Mouse (Mus musculus) CH12.LX (cell line): Measurements from ENCODE around the gene Kcnk7. TPM values are rescaled to one million over a fixed set of nuclear protein-coding genes. Genes with fewer than 3 reads are reported as not detected.

Experiments
- DNase-seq: peaks from one replicate; pipeline ENCODE4 v3.0.0-alpha.2; 2013; ENCODE audit errors: extremely low read depth
- H3K27ac ChIP-seq: 2 replicates; pipeline ENCODE4 v1.5.1; 2012; ENCODE audit warnings: low read depth, mild to moderate bottlenecking, control low read depth, moderate library complexity; ENCODE audit not compliant: insufficient read depth
- H3K27me3 ChIP-seq: replicated peaks from 2 replicates; pipeline ENCODE3; 2012; ENCODE audit warnings: inconsistent platforms
- H3K36me3 ChIP-seq, 2 experiments: replicated peaks in 1 of 2; 2 replicates each; pipeline versions ENCODE3 to v1.6.1; 2012; ENCODE audit warnings: inconsistent platforms in 1 of 2, low read length in 1 of 2, mild to moderate bottlenecking in 1 of 2, mixed read lengths in 1 of 2, moderate library complexity in 1 of 2; ENCODE audit not compliant: control insufficient read depth in 1 of 2, insufficient read depth in 1 of 2
- H3K4me1 ChIP-seq, 2 experiments: 2 replicates each; pipeline ENCODE4 v1.6.1; 2012; ENCODE audit warnings: inconsistent platforms in 1 of 2, moderate library complexity in 1 of 2; ENCODE audit not compliant: insufficient read depth in 2 of 2, control insufficient read depth in 1 of 2
- H3K4me2 ChIP-seq: 2 replicates; pipeline ENCODE4 v1.6.1; 2012; ENCODE audit warnings: low read depth, mild to moderate bottlenecking, control low read depth; ENCODE audit not compliant: poor library complexity, insufficient read depth, severe bottlenecking
- H3K4me3 ChIP-seq, 3 experiments: fragments of 150-350 bp in 1 of 3; sonication (generic) in 1 of 3; replicated peaks in 1 of 3; 2 replicates each; pipeline versions ENCODE3 to v1.5.1; 2011 to 2012; ENCODE audit warnings: low read depth in 2 of 3, low read length in 2 of 3, mild to moderate bottlenecking in 2 of 3, moderate library complexity in 2 of 3, control low read depth in 1 of 3, improper control_type of control experiment in 1 of 3, inconsistent platforms in 1 of 3, mixed read lengths in 1 of 3; ENCODE audit not compliant: poor library complexity in 1 of 3
- H3K79me2 ChIP-seq: replicated peaks from 2 replicates; pipeline ENCODE4 v1.6.1; 2012; ENCODE audit warnings: mild to moderate bottlenecking, moderate library complexity; ENCODE audit not compliant: control insufficient read depth, poor library complexity, insufficient read depth, severe bottlenecking; ENCODE audit errors: extremely low read depth
- H3K9ac ChIP-seq: 2 replicates; pipeline ENCODE4 v1.6.1; 2012; ENCODE audit warnings: low read depth, mild to moderate bottlenecking, control low read depth, moderate library complexity; ENCODE audit not compliant: insufficient read depth
- H3K9me3 ChIP-seq: replicated peaks from 2 replicates; pipeline ENCODE3; 2012; ENCODE audit warnings: low read length, inconsistent platforms, mixed read lengths
- BHLHE40 ChIP-seq: IDR thresholded peaks from 2 replicates; pipeline ENCODE4 v1.6.1; 2011; ENCODE audit warnings: mild to moderate bottlenecking, low read depth, low read length, improper control_type of control experiment
- CHD1 ChIP-seq: IDR thresholded peaks from 2 replicates; pipeline ENCODE4 v1.6.1; 2012; ENCODE audit warnings: low read depth, low read length, improper control_type of control experiment, inconsistent platforms
- CTCF ChIP-seq, 2 experiments: IDR thresholded peaks in 1 of 2; conservative IDR thresholded peaks in 1 of 2; 2 replicates each; pipeline ENCODE4 v1.5.1; 2011 to 2012; ENCODE audit warnings: low read depth in 2 of 2, low read length in 2 of 2, improper control_type of control experiment in 1 of 2, inconsistent platforms in 1 of 2, mild to moderate bottlenecking in 1 of 2, moderate library complexity in 1 of 2
- EP300 ChIP-seq: IDR thresholded peaks from 2 replicates; pipeline ENCODE4 v1.6.1; 2011; ENCODE audit warnings: low read length, improper control_type of control experiment
- ETS1 ChIP-seq: conservative IDR thresholded peaks from 2 replicates; pipeline ENCODE4 v1.6.1; 2012; ENCODE audit warnings: low read depth, mild to moderate bottlenecking, inconsistent platforms, low read length, improper control_type of control experiment, moderate library complexity
- GABPA ChIP-seq: IDR thresholded peaks from 2 replicates; pipeline ENCODE4 v1.6.1; 2012; ENCODE audit warnings: low read depth, low read length, improper control_type of control experiment, inconsistent platforms; ENCODE audit not compliant: insufficient replicate concordance
- HCFC1 ChIP-seq: IDR thresholded peaks from 2 replicates; pipeline ENCODE4 v1.6.1; 2012; ENCODE audit warnings: low read depth, mild to moderate bottlenecking, inconsistent platforms, low read length, improper control_type of control experiment
- IRF4 ChIP-seq: IDR thresholded peaks from 2 replicates; pipeline ENCODE4 v1.6.1; 2014; ENCODE audit warnings: low read depth, mild to moderate bottlenecking, inconsistent platforms, low read length, improper control_type of control experiment
- JUN ChIP-seq: IDR thresholded peaks from 2 replicates; pipeline ENCODE4 v1.6.1; 2011; ENCODE audit warnings: low read depth, mild to moderate bottlenecking, low read length, improper control_type of control experiment, moderate library complexity; ENCODE audit not compliant: insufficient read depth
- JUND ChIP-seq: conservative IDR thresholded peaks from 2 replicates; pipeline ENCODE4 v1.6.1; 2011; ENCODE audit warnings: low read depth, low read length, improper control_type of control experiment
- KAT2A ChIP-seq: IDR thresholded peaks from 2 replicates; pipeline ENCODE4 v1.6.1; 2012; ENCODE audit warnings: low read length, improper control_type of control experiment, inconsistent platforms; ENCODE audit not compliant: insufficient replicate concordance
- MAFK ChIP-seq: IDR thresholded peaks from 2 replicates; pipeline ENCODE4 v1.6.1; 2011; ENCODE audit warnings: low read length, improper control_type of control experiment; ENCODE audit not compliant: insufficient replicate concordance
- MAZ ChIP-seq: IDR thresholded peaks from 2 replicates; pipeline ENCODE4 v1.6.1; 2012; ENCODE audit warnings: low read depth, mild to moderate bottlenecking, inconsistent platforms, low read length, improper control_type of control experiment, moderate library complexity
- MEF2A ChIP-seq: IDR thresholded peaks from 2 replicates; pipeline ENCODE4 v1.6.1; 2014; ENCODE audit warnings: low read depth, mild to moderate bottlenecking, inconsistent platforms, low read length, improper control_type of control experiment, borderline replicate concordance
- MXI1 ChIP-seq: IDR thresholded peaks from 2 replicates; pipeline ENCODE4 v1.6.1; 2011; ENCODE audit warnings: mild to moderate bottlenecking, low read depth, low read length, improper control_type of control experiment
- MYC ChIP-seq: IDR thresholded peaks from 2 replicates; pipeline ENCODE4 v1.6.1; 2011; ENCODE audit warnings: low read depth, mild to moderate bottlenecking, improper control_type of control experiment, low read length
- NELFE ChIP-seq: IDR thresholded peaks from 2 replicates; pipeline ENCODE4 v1.6.1; 2011; ENCODE audit warnings: low read depth, low read length, improper control_type of control experiment
- NRF1 ChIP-seq: IDR thresholded peaks from 2 replicates; pipeline ENCODE4 v1.6.1; 2014; ENCODE audit warnings: low read depth, mild to moderate bottlenecking, inconsistent platforms, low read length, improper control_type of control experiment, moderate library complexity
- PAX5 ChIP-seq: IDR thresholded peaks from 2 replicates; pipeline ENCODE4 v1.6.1; 2012; ENCODE audit warnings: low read length, inconsistent platforms, mixed read lengths
- POLR2A ChIP-seq: IDR thresholded peaks from 2 replicates; pipeline ENCODE4 v1.6.1; 2011; ENCODE audit warnings: low read depth, mild to moderate bottlenecking, improper control_type of control experiment, low read length
- POLR2AphosphoS2 ChIP-seq: IDR thresholded peaks from 2 replicates; pipeline ENCODE4 v1.6.1; 2011; ENCODE audit warnings: low read depth, low read length, improper control_type of control experiment
- RAD21 ChIP-seq: IDR thresholded peaks from 2 replicates; pipeline ENCODE4 v1.6.1; 2011; ENCODE audit warnings: low read depth, mild to moderate bottlenecking, low read length, improper control_type of control experiment, moderate library complexity
- RCOR1 ChIP-seq: conservative IDR thresholded peaks from 2 replicates; pipeline ENCODE4 v1.6.1; 2012; ENCODE audit warnings: low read depth, mild to moderate bottlenecking, inconsistent platforms, low read length, improper control_type of control experiment
- SIN3A ChIP-seq: IDR thresholded peaks from 2 replicates; pipeline ENCODE4 v1.6.1; 2012; ENCODE audit warnings: low read length, improper control_type of control experiment, inconsistent platforms
- SMC3 ChIP-seq: IDR thresholded peaks from 2 replicates; pipeline ENCODE4 v1.6.1; 2011; ENCODE audit warnings: low read depth, low read length, improper control_type of control experiment
- TBP ChIP-seq: conservative IDR thresholded peaks from 2 replicates; pipeline ENCODE4 v1.6.1; 2011; ENCODE audit warnings: low read depth, low read length, improper control_type of control experiment
- ZNF384 ChIP-seq: IDR thresholded peaks from 2 replicates; pipeline ENCODE4 v1.6.1; 2012; ENCODE audit warnings: low read depth, low read length, improper control_type of control experiment, inconsistent platforms
- dilution Hi-C: fragments of 300-500 bp; cut with MboI; formaldehyde crosslinking; loops from 2 replicates; pipeline ENCODE4 v1.14.3; 2020; ENCODE audit warnings: low sequenced_read_pairs; ENCODE audit not compliant: extremely low pct_unique_long_range_greater_than_20kb, extremely low pct_ligation_motif_present
- in situ Hi-C: fragments of 300-500 bp; cut with MboI; formaldehyde crosslinking; loops from 3 replicates; pipeline ENCODE4 v1.14.3; 2019; ENCODE audit warnings: low sequenced_read_pairs, low pct_ligation_motif_present, low pct_unique_long_range_greater_than_20kb, mixed read lengths
- polyA plus RNA-seq: library from polyadenylated mRNA; unstranded; fragments of >175 nt; gene quantifications from 2 replicates; pipeline ENCODE4 v1.2.1, GENCODE M21; 2012; ENCODE audit warnings: low read depth; ENCODE audit not compliant: insufficient read length
- total RNA-seq, 2 experiments: library from RNA; depleted of rRNA; stranded (reverse); fragments of 300-350 nt in 1 of 2; fragments of >200 nt in 1 of 2; gene quantifications; 2 replicates each; pipeline ENCODE4 v1.2.3; 2012 to 2014

The Kcnk7 gene
- total and polyA plus RNA-seq, 3 experiments = 0.30 TPM; not detected in 2

DNA sequence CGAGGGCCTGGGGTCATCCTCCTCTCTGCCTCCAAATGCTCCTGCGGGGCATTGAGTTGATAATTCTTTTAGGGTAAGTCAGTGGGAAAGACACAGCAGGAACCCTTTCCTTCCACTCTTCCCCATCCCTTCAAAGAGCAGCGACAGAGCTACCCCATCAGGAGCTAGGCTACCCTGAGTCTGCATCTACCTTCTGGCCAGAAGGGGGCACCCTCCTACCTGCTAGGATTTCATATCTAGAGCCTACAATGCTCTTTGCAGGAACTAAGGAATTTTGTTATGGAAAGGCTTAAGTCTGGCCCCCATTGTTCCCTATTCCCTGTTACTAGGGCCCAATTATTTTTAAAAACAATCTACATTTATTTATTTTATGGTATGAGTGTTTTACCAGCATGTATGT lies 7.1 kb downstream of the Kcnk7 start:
- no peaks in the 10 kb centered on the region for H3K79me2 ChIP-seq
- no peaks in the 10 kb centered on the region for H3K27me3 ChIP-seq
- in situ Hi-C loops = no loop called here
- H3K4me1 ChIP-seq = peaks cover 21 to 46% of the 10 kb centered on the region in 2 experiments
- dilution Hi-C loops = no loop called here
- no peak overlapping the region for H3K9ac ChIP-seq
- no peak for TF ChIP-seq MAZ
- no peak for TF ChIP-seq MXI1
- TF ChIP-seq GABPA = no peak
- TF ChIP-seq ZNF384 = no peak
- no peak for TF ChIP-seq CHD1
- TF ChIP-seq RCOR1 = no peak
- no peak for TF ChIP-seq MEF2A
- no peak for TF ChIP-seq ETS1
- TF ChIP-seq JUN = no peak
- TF ChIP-seq SMC3 = peak; percentile 78
- no peak for TF ChIP-seq BHLHE40
- peak; percentile 54 to 84 for TF ChIP-seq CTCF (conservative IDR thresholded peaks at IDR 0.05 in 1 of 2, IDR thresholded peaks at IDR 0.05 in 1 of 2; ENCODE audit: low read depth in 2 of 2, low read length in 2 of 2)
- TF ChIP-seq SIN3A = no peak
- peak; percentile 76 for TF ChIP-seq RAD21
- TF ChIP-seq NELFE = no peak
- H3K36me3 ChIP-seq = peaks cover 46 to 91% of the 10 kb centered on the region in 2 experiments
- H3K4me2 ChIP-seq = no peak overlapping the region
- no peaks in the 10 kb centered on the region for H3K9me3 ChIP-seq
- no peak overlapping the region for H3K4me3 ChIP-seq
- no peak for DNase-seq
- H3K27ac ChIP-seq = no peak overlapping the region

DNA sequence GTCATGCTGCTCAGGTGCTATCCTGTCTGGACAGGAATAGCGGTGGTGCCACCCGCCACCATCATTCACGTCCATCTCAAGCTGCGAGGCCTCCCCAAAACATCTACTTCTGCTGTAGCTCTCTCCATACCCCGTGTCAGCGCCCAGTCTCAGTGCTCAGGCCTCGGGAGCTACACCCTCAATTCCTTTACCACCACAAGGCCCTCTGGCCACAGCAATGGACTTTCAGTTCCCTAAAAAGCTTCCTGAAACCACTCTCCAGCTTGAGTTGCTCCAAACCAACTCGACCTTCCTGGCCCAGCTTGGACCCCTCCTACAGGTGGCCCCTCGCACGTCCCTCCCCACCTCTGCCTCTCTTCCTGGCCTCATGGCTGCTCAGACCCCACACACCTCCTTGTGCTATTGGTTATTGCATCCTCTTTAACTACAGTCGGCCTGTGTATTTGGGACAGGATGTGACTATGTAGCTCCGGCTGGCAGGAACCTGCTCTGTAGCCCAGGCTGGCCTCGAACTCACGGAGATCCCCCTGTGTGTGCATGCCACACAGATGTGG lies 7.8 kb downstream of the Kcnk7 start:
- Histone ChIP-seq H3K4me2 (no peak overlapping the region), H3K27me3 (no peaks in the 10 kb centered on the region), H3K79me2 (no peaks in the 10 kb centered on the region), H3K36me3 (peaks cover 47 to 91% of the 10 kb centered on the region in 2 experiments), H3K9ac (no peak overlapping the region), H3K27ac (peak overlapping the region; percentile 57), H3K4me1 (peaks cover 21 to 46% of the 10 kb centered on the region in 2 experiments), H3K9me3 (no peaks in the 10 kb centered on the region), H3K4me3 (no peak overlapping the region)
- DNase-seq = no peak
- TF ChIP-seq NELFE = no peak
- no peak for TF ChIP-seq HCFC1
- peak; percentile 94 for TF ChIP-seq IRF4
- no peak for TF ChIP-seq PAX5
- TF ChIP-seq JUN = no peak
- TF ChIP-seq POLR2AphosphoS2 = no peak
- no peak for TF ChIP-seq ZNF384
- no peak for TF ChIP-seq POLR2A
- peak; percentile 50; the same call in 1 of the 2 replicates for TF ChIP-seq SIN3A
- 0 out of 2 replicates have a peak, but pooled peaks have one; percentile 20 for TF ChIP-seq MYC
- TF ChIP-seq KAT2A = 0 out of 2 replicates have a peak, but pooled peaks have one; percentile 21
- no peak for TF ChIP-seq SMC3
- TF ChIP-seq EP300 = peak; percentile 84
- no peak for TF ChIP-seq ETS1
- 0 out of 2 replicates have a peak, but pooled peaks have one; percentile 31 for TF ChIP-seq MAZ
- TF ChIP-seq MAFK = no peak
- no peak for TF ChIP-seq NRF1
- TF ChIP-seq TBP = no peak
- TF ChIP-seq JUND = no peak
- peak; percentile 28; the same call in 1 of the 2 replicates for TF ChIP-seq MEF2A
- dilution Hi-C loops (no loop called here), in situ Hi-C loops (no loop called here)
